Mouse (Mus musculus) heart, embryonic 14.5 days (tissue): ENCODE measurements around the gene Srr. TPM values are rescaled to one million over a fixed set of nuclear protein-coding genes. Genes with fewer than 3 reads are reported as not detected.

Experiments
- ATAC-seq: fragments of 200-750 bp; cut with Nextera tagmentation; 2 replicates; pipeline ENCODE4 v1.8.0; 2017; ENCODE audit warnings: low read depth, moderate TSS enrichment; ENCODE audit not compliant: insufficient number of reproducible peaks, insufficient read depth, low FRiP score
- H3K27ac ChIP-seq, 2 experiments: fragments of 200-500 bp in 1 of 2; fragments of 300-500 bp in 1 of 2; sonication (generic) in 1 of 2; replicated peaks in 1 of 2; 2 replicates each; pipeline ENCODE4 v1.5.1; 2012 to 2014; ENCODE audit warnings: low read depth in 2 of 2, low read length in 2 of 2, control low read depth in 1 of 2, mild to moderate bottlenecking in 1 of 2, mixed read lengths in 1 of 2; ENCODE audit not compliant: control insufficient read depth in 1 of 2, insufficient read depth in 1 of 2
- H3K27me3 ChIP-seq: fragments of 300-500 bp; sonication (generic); 2 replicates; pipeline ENCODE4 v1.6.1; 2014; ENCODE audit warnings: mild to moderate bottlenecking, low read length, control low read depth; ENCODE audit not compliant: control insufficient read depth, insufficient read depth
- H3K36me3 ChIP-seq: fragments of 300-500 bp; sonication (generic); 2 replicates; pipeline ENCODE4 v1.6.1; 2014; ENCODE audit warnings: mild to moderate bottlenecking, control low read depth, low read length, mixed read lengths; ENCODE audit not compliant: control insufficient read depth, insufficient read depth
- H3K4me1 ChIP-seq, 2 experiments: fragments of 200-500 bp in 1 of 2; fragments of 300-500 bp in 1 of 2; sonication (generic) in 1 of 2; 2 replicates each; pipeline ENCODE4 v1.6.1; 2012 to 2014; ENCODE audit warnings: low read length in 2 of 2, control low read depth in 1 of 2, mixed read lengths in 1 of 2; ENCODE audit not compliant: control insufficient read depth in 2 of 2, insufficient read depth in 2 of 2
- H3K4me2 ChIP-seq: fragments of 300-500 bp; sonication (generic); 2 replicates; pipeline ENCODE4 v1.6.1; 2014; ENCODE audit warnings: mild to moderate bottlenecking, low read length
- H3K4me3 ChIP-seq, 2 experiments: fragments of 200-500 bp in 1 of 2; fragments of 300-500 bp in 1 of 2; sonication (generic) in 1 of 2; 2 replicates each; pipeline ENCODE4 v1.5.1; 2012 to 2014; ENCODE audit warnings: low read length in 2 of 2, mild to moderate bottlenecking in 2 of 2, control low read depth in 1 of 2, low read depth in 1 of 2, moderate library complexity in 1 of 2; ENCODE audit not compliant: control insufficient read depth in 1 of 2, insufficient read depth in 1 of 2
- H3K9ac ChIP-seq: fragments of 300-500 bp; sonication (generic); 2 replicates; pipeline ENCODE4 v1.6.1; 2014; ENCODE audit warnings: mild to moderate bottlenecking, low read length
- H3K9me3 ChIP-seq: fragments of 300-500 bp; sonication (generic); 2 replicates; pipeline ENCODE4 v1.6.1; 2016; ENCODE audit warnings: low read length, control low read depth; ENCODE audit not compliant: control insufficient read depth
- WGBS: fragments of 180-500 bp; shearing (Covaris S2); extraction: QIAGEN DNeasy Blood & Tissue Kit; methylation state at CpG from one replicate; pipeline ENCODE4 v1.1.7; 2014; 5-methylcytosine and 5-hydroxymethylcytosine counted together
- polyA plus RNA-seq: library from polyadenylated mRNA; unstranded; fragments of >200 nt; fragmentation: Nextera tagmentation; extraction: Ambion mirVana; gene quantifications from 2 replicates; pipeline ENCODE4 v1.2.1, GENCODE M21; 2014

Srr gene
- polyA plus RNA-seq, 1 experiment from 2014 or later = 19.1 TPM

GRCm38 (mm10) chr11:74902416-74902815 is 23.3 kb downstream of the Srr start:
- Histone ChIP-seq H3K27me3 (no peaks in the 10 kb centered on the region), H3K4me1 (peaks cover 0 to 5% of the 10 kb centered on the region in 2 experiments; a peak in 3 of 4 replicates), H3K4me2 (no peak overlapping the region), H3K36me3 (peaks cover 84% of the 10 kb centered on the region), H3K9me3 (no peaks in the 10 kb centered on the region), H3K27ac (no peak overlapping the region), H3K4me3 (no peak overlapping the region), H3K9ac (no peak overlapping the region)
- no peak for ATAC-seq
- 93% methylated on average over 5 of the region's 5 CpGs for WGBS

- Histone ChIP-seq H3K9ac (no peak overlapping the region), H3K27me3 (no peaks in the 10 kb centered on the region), H3K4me2 (no peak overlapping the region), H3K36me3 (peaks cover 75% of the 10 kb centered on the region), H3K27ac (no peak overlapping the region), H3K9me3 (no peaks in the 10 kb centered on the region), H3K4me3 (no peak overlapping the region), H3K4me1 (peaks cover 0 to 5% of the 10 kb centered on the region in 2 experiments; a peak in 3 of 4 replicates)
- no peak for ATAC-seq
- 87% methylated on average over 6 of the region's 6 CpGs for WGBS
Observed at GRCm38 (mm10) chr11:74901555-74901954, 24.2 kb downstream of the Srr start.

GRCm38 (mm10) chr11:74898517-74898827 is 27.3 kb downstream of the Srr start:
- Histone ChIP-seq H3K36me3 (peaks cover 44% of the 10 kb centered on the region), H3K27ac (peak overlapping the region in 1 of 2 experiments; percentile 68; a peak in 2 of 4 replicates), H3K4me3 (peak overlapping the region; percentile 88 to 91), H3K27me3 (no peaks in the 10 kb centered on the region), H3K4me1 (peaks cover 0 to 15% of the 10 kb centered on the region in 2 experiments; a peak in 3 of 4 replicates), H3K9me3 (no peaks in the 10 kb centered on the region), H3K4me2 (peak overlapping the region; percentile 96), H3K9ac (peak overlapping the region; percentile 84)
- ATAC-seq = no peak
- 2% methylated on average over 7 of the region's 7 CpGs for WGBS

GRCm38 (mm10) chr11:74897678-74898516 is 27.9 kb downstream of the Srr start, which contains the start of gene Tsr1:
Gene Tsr1 (plus strand): TSS chr11:74898071.
- Histone ChIP-seq H3K36me3 (peaks cover 38% of the 10 kb centered on the region), H3K4me1 (peaks cover 0 to 15% of the 10 kb centered on the region in 2 experiments; a peak in 3 of 4 replicates), H3K4me3 (peak within 1 kb of the TSS; percentile 88 to 91), H3K27ac (peak within 1 kb of the TSS; percentile 68 to 81), H3K9me3 (no peaks in the 10 kb centered on the region), H3K9ac (peak within 1 kb of the TSS; percentile 84), H3K27me3 (no peaks in the 10 kb centered on the region), H3K4me2 (peak within 1 kb of the TSS; percentile 96)
- ATAC-seq = peak; percentile 83
- under 1% methylated on average over 54 of the region's 54 CpGs for WGBS

- H3K9ac ChIP-seq = peak within 1 kb of the TSS; percentile 84
- peak; percentile 57 for ATAC-seq
- H3K27ac ChIP-seq = peak within 1 kb of the TSS; percentile 68 to 81
- no peaks in the 10 kb centered on the region for H3K27me3 ChIP-seq
- H3K4me2 ChIP-seq = peak within 1 kb of the TSS; percentile 96
- peak within 1 kb of the TSS; percentile 88 to 91 for H3K4me3 ChIP-seq
- peaks cover 0 to 15% of the 10 kb centered on the region in 2 experiments; a peak in 3 of 4 replicates for H3K4me1 ChIP-seq
- no peaks in the 10 kb centered on the region for H3K9me3 ChIP-seq
- WGBS = 1% methylated on average over 67 of the region's 74 CpGs
- peaks cover 30% of the 10 kb centered on the region for H3K36me3 ChIP-seq
Observed at GRCm38 (mm10) chr11:74896901-74897677, 28.7 kb downstream of the Srr start, which contains the start of gene Sgsm2. Gene Sgsm2 (minus strand): TSS chr11:74897060.

- WGBS = 1% methylated on average over 50 of the region's 55 CpGs
- peak overlapping the region; percentile 88 to 91 for H3K4me3 ChIP-seq
- no peaks in the 10 kb centered on the region for H3K9me3 ChIP-seq
- H3K4me1 ChIP-seq = peaks cover 0 to 15% of the 10 kb centered on the region in 2 experiments; a peak in 3 of 4 replicates
- H3K4me2 ChIP-seq = peak overlapping the region; percentile 96
- H3K27me3 ChIP-seq = no peaks in the 10 kb centered on the region
- ATAC-seq = peak; percentile 34
- H3K27ac ChIP-seq = peak overlapping the region; percentile 42 to 68; a peak in 3 of 4 replicates
- peak overlapping the region; percentile 84 for H3K9ac ChIP-seq
- H3K36me3 ChIP-seq = peaks cover 24% of the 10 kb centered on the region
Observed at GRCm38 (mm10) chr11:74895980-74896900, 29.5 kb downstream of the Srr start.
